Mouse (Mus musculus): Measurements from ENCODE around the gene Crtc1. TPM values are rescaled to one million over a fixed set of nuclear protein-coding genes. Genes with fewer than 3 reads are reported as not detected.
A peak's percentile ranks its signal among the peaks of the same experiment; 100 is the strongest.

Gene Crtc1
- polyA plus RNA-seq, 1 experiment from 2014 or later = 7.0 TPM

GRCm38 (mm10) chr8:70415540-70416451 is 23.6 kb downstream of the Crtc1 start:
- peak; percentile 73 for TF ChIP-seq CTCF (IDR thresholded peaks at IDR 0.05)
- no peak for TF ChIP-seq EP300 (IDR thresholded peaks at IDR 0.05)
- no peaks in the 10 kb centered on the region for H3K4me1 ChIP-seq (ENCODE audit: insufficient read depth, low read depth, low read length)
- H3K9ac ChIP-seq (replicated peaks; ENCODE audit: low read depth) = no peak overlapping the region
- no peaks in the 10 kb centered on the region for H3K36me3 ChIP-seq (ENCODE audit: insufficient read depth, low read length)
- no peak overlapping the region for H3K4me2 ChIP-seq (replicated peaks; ENCODE audit: low read depth, low read length)
- DNase-seq (ENCODE audit: low spot score) = peak; percentile 68
- H3K4me3 ChIP-seq (ENCODE audit: low read depth, low read length) = no peak overlapping the region
- no peak overlapping the region for H3K27ac ChIP-seq (ENCODE audit: low read length)
- H3K9me3 ChIP-seq (ENCODE audit: low read length) = no peaks in the 10 kb centered on the region
- 76% methylated on average over 8 of the region's 8 CpGs for WGBS
- no peaks in the 10 kb centered on the region for H3K27me3 ChIP-seq (replicated peaks; ENCODE audit: insufficient read depth, low read length)
- 0 out of 2 replicates have a peak, but pooled peaks have one; percentile 23 for ATAC-seq

GRCm38 (mm10) chr8:70414310-70414946 is 25.0 kb downstream of the Crtc1 start:
- Histone ChIP-seq H3K4me2 (replicated peaks; ENCODE audit: low read depth, low read length) (no peak overlapping the region), H3K4me1 (ENCODE audit: insufficient read depth, low read depth, low read length) (peaks cover 2% of the 10 kb centered on the region; the same call in 1 of the 2 replicates), H3K27me3 (replicated peaks; ENCODE audit: insufficient read depth, low read length) (no peaks in the 10 kb centered on the region), H3K9ac (replicated peaks; ENCODE audit: low read depth) (no peak overlapping the region), H3K4me3 (ENCODE audit: low read depth, low read length) (no peak overlapping the region), H3K27ac (ENCODE audit: low read length) (no peak overlapping the region), H3K9me3 (ENCODE audit: low read length) (no peaks in the 10 kb centered on the region), H3K36me3 (ENCODE audit: insufficient read depth, low read length) (no peaks in the 10 kb centered on the region)
- no peak for TF ChIP-seq EP300 (IDR thresholded peaks at IDR 0.05)
- TF ChIP-seq CTCF (IDR thresholded peaks at IDR 0.05) = no peak
- DNase-seq (ENCODE audit: low spot score) (no peak), ATAC-seq (no peak)
- WGBS = 84% methylated on average over 6 of the region's 6 CpGs

GRCm38 (mm10) chr8:70410281-70410680 is 29.1 kb downstream of the Crtc1 start:
- no peak overlapping the region for H3K9ac ChIP-seq (replicated peaks; ENCODE audit: low read depth)
- no peak overlapping the region for H3K4me2 ChIP-seq (replicated peaks; ENCODE audit: low read depth, low read length)
- TF ChIP-seq EP300 (IDR thresholded peaks at IDR 0.05) (no peak), CTCF (IDR thresholded peaks at IDR 0.05) (no peak)
- ATAC-seq = no peak
- no peak for DNase-seq (ENCODE audit: low spot score)
- H3K27ac ChIP-seq (ENCODE audit: low read length) = no peak overlapping the region
- 95% methylated on average over 5 of the region's 5 CpGs for WGBS
- peaks cover 17% of the 10 kb centered on the region; the same call in 1 of the 2 replicates for H3K4me1 ChIP-seq (ENCODE audit: insufficient read depth, low read depth, low read length)
- no peaks in the 10 kb centered on the region for H3K9me3 ChIP-seq (ENCODE audit: low read length)
- H3K36me3 ChIP-seq (ENCODE audit: insufficient read depth, low read length) = no peaks in the 10 kb centered on the region
- H3K27me3 ChIP-seq (replicated peaks; ENCODE audit: insufficient read depth, low read length) = no peaks in the 10 kb centered on the region
- no peak overlapping the region for H3K4me3 ChIP-seq (ENCODE audit: low read depth, low read length)

- Histone ChIP-seq H3K9ac (replicated peaks; ENCODE audit: low read depth) (no peak overlapping the region), H3K9me3 (ENCODE audit: low read length) (no peaks in the 10 kb centered on the region), H3K4me1 (ENCODE audit: insufficient read depth, low read depth, low read length) (peaks cover 17% of the 10 kb centered on the region; the same call in 1 of the 2 replicates), H3K4me2 (replicated peaks; ENCODE audit: low read depth, low read length) (no peak overlapping the region), H3K36me3 (ENCODE audit: insufficient read depth, low read length) (no peaks in the 10 kb centered on the region), H3K27ac (ENCODE audit: low read length) (peak overlapping the region; percentile 7; the same call in 1 of the 2 replicates), H3K27me3 (replicated peaks; ENCODE audit: insufficient read depth, low read length) (no peaks in the 10 kb centered on the region), H3K4me3 (ENCODE audit: low read depth, low read length) (no peak overlapping the region)
- peak; percentile 55 for DNase-seq (ENCODE audit: low spot score)
- no peak for TF ChIP-seq EP300 (IDR thresholded peaks at IDR 0.05)
- no peak; the same call in 1 of the 2 replicates for TF ChIP-seq CTCF (IDR thresholded peaks at IDR 0.05)
- ATAC-seq = peak; percentile 60
- 20% methylated on average over 9 of the region's 9 CpGs for WGBS
Measured at GRCm38 (mm10) chr8:70409455-70409871, 29.9 kb downstream of the Crtc1 start.

- peaks cover 17% of the 10 kb centered on the region; the same call in 1 of the 2 replicates for H3K4me1 ChIP-seq (ENCODE audit: insufficient read depth, low read depth, low read length)
Measured at GRCm38 (mm10) chr8:70409019-70409418, 30.4 kb downstream of the Crtc1 start.

GRCm38 (mm10) chr8:70408301-70408700 is 31.1 kb downstream of the Crtc1 start:
- H3K27me3 ChIP-seq (replicated peaks; ENCODE audit: insufficient read depth, low read length) = no peaks in the 10 kb centered on the region
- no peak overlapping the region for H3K4me2 ChIP-seq (replicated peaks; ENCODE audit: low read depth, low read length)
- H3K9ac ChIP-seq (replicated peaks; ENCODE audit: low read depth) = no peak overlapping the region
- H3K4me3 ChIP-seq (ENCODE audit: low read depth, low read length) = no peak overlapping the region
- peaks cover 17% of the 10 kb centered on the region; the same call in 1 of the 2 replicates for H3K4me1 ChIP-seq (ENCODE audit: insufficient read depth, low read depth, low read length)
- no peaks in the 10 kb centered on the region for H3K9me3 ChIP-seq (ENCODE audit: low read length)
- no peak overlapping the region for H3K27ac ChIP-seq (ENCODE audit: low read length)
- DNase-seq (ENCODE audit: low spot score) (peak; percentile 57), ATAC-seq (peak; percentile 53)
- WGBS = 53% methylated on average over 6 of the region's 6 CpGs
- TF ChIP-seq CTCF (IDR thresholded peaks at IDR 0.05) = no peak
- no peak for TF ChIP-seq EP300 (IDR thresholded peaks at IDR 0.05)
- H3K36me3 ChIP-seq (ENCODE audit: insufficient read depth, low read length) = no peaks in the 10 kb centered on the region

More at GRCm38 (mm10) chr8:70409019-70409418, 30.4 kb downstream of the Crtc1 start:
- no peak for DNase-seq (ENCODE audit: low spot score)
- H3K36me3 ChIP-seq (ENCODE audit: insufficient read depth, low read length) = no peaks in the 10 kb centered on the region
- no peak for ATAC-seq
- H3K9ac ChIP-seq (replicated peaks; ENCODE audit: low read depth) = no peak overlapping the region
- TF ChIP-seq CTCF (IDR thresholded peaks at IDR 0.05) = no peak
- no peak for TF ChIP-seq EP300 (IDR thresholded peaks at IDR 0.05)
- H3K27ac ChIP-seq (ENCODE audit: low read length) = peak overlapping the region; percentile 7; the same call in 1 of the 2 replicates
- WGBS = 52% methylated on average over 10 of the region's 10 CpGs
- H3K27me3 ChIP-seq (replicated peaks; ENCODE audit: insufficient read depth, low read length) = no peaks in the 10 kb centered on the region
- H3K4me2 ChIP-seq (replicated peaks; ENCODE audit: low read depth, low read length) = no peak overlapping the region
- no peak overlapping the region for H3K4me3 ChIP-seq (ENCODE audit: low read depth, low read length)
- H3K9me3 ChIP-seq (ENCODE audit: low read length) = no peaks in the 10 kb centered on the region

All from lung, postnatal 0 days (tissue).